Mouse (Mus musculus): Measurements from ENCODE around the gene Alox12. TPM values are rescaled to one million over a fixed set of nuclear protein-coding genes. Genes with fewer than 3 reads are reported as not detected.

The Alox12 gene
- polyA plus RNA-seq (2015; fragmentation: Nextera tagmentation; extraction: Ambion mirVana) = 6.9 and 7.8 TPM in 2 replicates

- no peaks in the 10 kb centered on the region for H3K36me3 ChIP-seq (ENCODE audit: control insufficient read depth, insufficient read depth, low read length)
- peaks cover 7% of the 10 kb centered on the region; the same call in 1 of the 2 replicates for H3K4me1 ChIP-seq (replicated peaks; ENCODE audit: control insufficient read depth, insufficient read depth, low read length)
- H3K9me3 ChIP-seq (ENCODE audit: control insufficient read depth, low read length) = no peaks in the 10 kb centered on the region
- H3K9ac ChIP-seq (ENCODE audit: low read length) = peak within 1 kb of the TSS; percentile 52
- no peak within 1 kb of the TSS for H3K27ac ChIP-seq (ENCODE audit: low read length)
- H3K4me3 ChIP-seq (ENCODE audit: low read length) = peak within 1 kb of the TSS; percentile 39
- WGBS = 3% methylated on average over 25 of the region's 25 CpGs
- peak within 1 kb of the TSS; percentile 53 for H3K4me2 ChIP-seq (ENCODE audit: low read depth, low read length)
- H3K27me3 ChIP-seq (ENCODE audit: control insufficient read depth, insufficient read depth, low read depth, low read length) = peaks cover 30% of the 10 kb centered on the region
- peak; percentile 74 for ATAC-seq (ENCODE audit: low read depth)
Observed at GRCm38 (mm10) chr11:70254931-70255531, at the start of gene Alox12. Alox12 (minus strand) TSS chr11:70255353.

- no peaks in the 10 kb centered on the region for H3K9me3 ChIP-seq (ENCODE audit: control insufficient read depth, low read length)
- no peaks in the 10 kb centered on the region for H3K36me3 ChIP-seq (ENCODE audit: control insufficient read depth, insufficient read depth, low read length)
- H3K9ac ChIP-seq (ENCODE audit: low read length) = no peak overlapping the region
- WGBS = 57% methylated on average over 4 of the region's 4 CpGs
- peak; percentile 36 for ATAC-seq (ENCODE audit: low read depth)
- H3K27ac ChIP-seq (ENCODE audit: low read length) = peak overlapping the region; percentile 63
- no peaks in the 10 kb centered on the region for H3K4me1 ChIP-seq (replicated peaks; ENCODE audit: control insufficient read depth, insufficient read depth, low read length)
- no peaks in the 10 kb centered on the region for H3K27me3 ChIP-seq (ENCODE audit: control insufficient read depth, insufficient read depth, low read depth, low read length)
- no peak overlapping the region for H3K4me3 ChIP-seq (ENCODE audit: low read length)
- H3K4me2 ChIP-seq (ENCODE audit: low read depth, low read length) = 0 out of 2 replicates have a peak overlapping the region, but pooled peaks have one; percentile 8
Observed at GRCm38 (mm10) chr11:70302293-70302692, 47.1 kb upstream of the Alox12 start.

GRCm38 (mm10) chr11:70297836-70298454, 42.8 kb upstream of the Alox12 start:
- Histone ChIP-seq H3K27me3 (ENCODE audit: control insufficient read depth, insufficient read depth, low read depth, low read length) (no peaks in the 10 kb centered on the region), H3K4me1 (replicated peaks; ENCODE audit: control insufficient read depth, insufficient read depth, low read length) (no peaks in the 10 kb centered on the region), H3K9ac (ENCODE audit: low read length) (no peak overlapping the region), H3K4me3 (ENCODE audit: low read length) (no peak overlapping the region), H3K27ac (ENCODE audit: low read length) (peak overlapping the region; percentile 62), H3K4me2 (ENCODE audit: low read depth, low read length) (no peak overlapping the region), H3K36me3 (ENCODE audit: control insufficient read depth, insufficient read depth, low read length) (no peaks in the 10 kb centered on the region), H3K9me3 (ENCODE audit: control insufficient read depth, low read length) (no peaks in the 10 kb centered on the region)
- WGBS = 20% methylated on average over 12 of the region's 12 CpGs
- ATAC-seq (ENCODE audit: low read depth) = peak; percentile 82

DNA sequence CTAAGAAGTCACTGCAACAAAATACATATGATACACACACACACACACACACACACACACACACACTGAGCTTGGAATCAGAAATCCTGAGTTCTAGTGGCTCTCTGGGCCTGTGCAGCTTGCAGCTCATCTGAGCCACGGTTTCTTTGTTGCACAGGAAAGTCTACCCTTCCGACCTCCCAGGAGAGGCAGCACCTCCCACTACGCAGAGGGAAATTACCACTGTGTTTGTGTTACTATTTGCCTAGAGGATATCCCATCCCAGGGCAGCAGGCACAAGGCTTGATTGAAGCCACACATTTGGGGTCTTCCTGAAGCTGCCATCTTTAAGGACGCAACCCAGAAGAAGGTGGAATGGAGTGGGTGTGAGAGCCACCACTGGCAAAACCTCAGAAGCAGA, 42.3 kb upstream of the Alox12 start:
- no peak overlapping the region for H3K9ac ChIP-seq (ENCODE audit: low read length)
- H3K4me3 ChIP-seq (ENCODE audit: low read length) = no peak overlapping the region
- H3K36me3 ChIP-seq (ENCODE audit: control insufficient read depth, insufficient read depth, low read length) = no peaks in the 10 kb centered on the region
- no peak overlapping the region for H3K4me2 ChIP-seq (ENCODE audit: low read depth, low read length)
- 29% methylated on average over 4 of the region's 4 CpGs for WGBS
- peak; percentile 76 for ATAC-seq (ENCODE audit: low read depth)
- peak overlapping the region; percentile 62 for H3K27ac ChIP-seq (ENCODE audit: low read length)
- H3K4me1 ChIP-seq (replicated peaks; ENCODE audit: control insufficient read depth, insufficient read depth, low read length) = no peaks in the 10 kb centered on the region
- H3K9me3 ChIP-seq (ENCODE audit: control insufficient read depth, low read length) = no peaks in the 10 kb centered on the region
- no peaks in the 10 kb centered on the region for H3K27me3 ChIP-seq (ENCODE audit: control insufficient read depth, insufficient read depth, low read depth, low read length)

GRCm38 (mm10) chr11:70293881-70294280, 38.7 kb upstream of the Alox12 start:
- ATAC-seq (ENCODE audit: low read depth) = no peak
- 84% methylated on average over 6 of the region's 6 CpGs for WGBS

DNA sequence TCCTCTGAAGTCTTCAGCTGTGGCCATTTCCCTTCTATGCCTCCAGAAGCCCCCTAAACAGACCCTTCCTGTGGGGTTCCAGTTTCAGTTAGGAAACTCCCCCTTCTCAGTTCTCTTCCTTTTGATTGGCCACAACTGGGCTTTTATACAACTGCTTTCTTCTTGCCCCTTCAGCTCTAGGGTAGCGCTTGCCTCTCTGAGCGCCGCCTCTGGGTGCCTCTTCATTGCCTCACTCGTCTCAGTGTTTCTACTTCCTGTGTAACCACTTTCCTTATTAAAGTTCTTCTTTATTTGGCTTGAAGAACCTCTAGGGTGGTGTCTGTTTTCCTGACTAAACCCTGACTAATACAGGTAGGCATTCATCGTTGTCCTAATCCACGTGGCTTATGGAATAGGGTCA, 36.1 kb upstream of the Alox12 start:
- Histone ChIP-seq H3K4me1 (replicated peaks; ENCODE audit: control insufficient read depth, insufficient read depth, low read length) (peaks cover 4% of the 10 kb centered on the region), H3K27me3 (ENCODE audit: control insufficient read depth, insufficient read depth, low read depth, low read length) (no peaks in the 10 kb centered on the region), H3K36me3 (ENCODE audit: control insufficient read depth, insufficient read depth, low read length) (no peaks in the 10 kb centered on the region), H3K4me3 (ENCODE audit: low read length) (no peak overlapping the region), H3K9ac (ENCODE audit: low read length) (no peak overlapping the region), H3K9me3 (ENCODE audit: control insufficient read depth, low read length) (no peaks in the 10 kb centered on the region), H3K27ac (ENCODE audit: low read length) (no peak overlapping the region), H3K4me2 (ENCODE audit: low read depth, low read length) (no peak overlapping the region)
- ATAC-seq (ENCODE audit: low read depth) = no peak
- WGBS = 77% methylated on average over 6 of the region's 6 CpGs

More at GRCm38 (mm10) chr11:70293881-70294280, 38.7 kb upstream of the Alox12 start:
- Histone ChIP-seq H3K27me3 (ENCODE audit: control insufficient read depth, insufficient read depth, low read depth, low read length) (no peaks in the 10 kb centered on the region), H3K36me3 (ENCODE audit: control insufficient read depth, insufficient read depth, low read length) (no peaks in the 10 kb centered on the region), H3K27ac (ENCODE audit: low read length) (no peak overlapping the region), H3K4me1 (replicated peaks; ENCODE audit: control insufficient read depth, insufficient read depth, low read length) (peaks cover 4% of the 10 kb centered on the region), H3K4me3 (ENCODE audit: low read length) (no peak overlapping the region), H3K9me3 (ENCODE audit: control insufficient read depth, low read length) (no peaks in the 10 kb centered on the region), H3K4me2 (ENCODE audit: low read depth, low read length) (no peak overlapping the region), H3K9ac (ENCODE audit: low read length) (no peak overlapping the region)

GRCm38 (mm10) chr11:70289236-70289635, 34.1 kb upstream of the Alox12 start:
- peak overlapping the region; percentile 18; the same call in 1 of the 2 replicates for H3K27ac ChIP-seq (ENCODE audit: low read length)
- no peak overlapping the region for H3K4me2 ChIP-seq (ENCODE audit: low read depth, low read length)
- no peaks in the 10 kb centered on the region for H3K27me3 ChIP-seq (ENCODE audit: control insufficient read depth, insufficient read depth, low read depth, low read length)
- no peak overlapping the region for H3K4me3 ChIP-seq (ENCODE audit: low read length)
- 30% methylated on average over 6 of the region's 6 CpGs for WGBS
- no peaks in the 10 kb centered on the region for H3K36me3 ChIP-seq (ENCODE audit: control insufficient read depth, insufficient read depth, low read length)
- H3K4me1 ChIP-seq (replicated peaks; ENCODE audit: control insufficient read depth, insufficient read depth, low read length) = peaks cover 4% of the 10 kb centered on the region
- no peak overlapping the region for H3K9ac ChIP-seq (ENCODE audit: low read length)
- H3K9me3 ChIP-seq (ENCODE audit: control insufficient read depth, low read length) = no peaks in the 10 kb centered on the region
- no peak for ATAC-seq (ENCODE audit: low read depth)

DNA sequence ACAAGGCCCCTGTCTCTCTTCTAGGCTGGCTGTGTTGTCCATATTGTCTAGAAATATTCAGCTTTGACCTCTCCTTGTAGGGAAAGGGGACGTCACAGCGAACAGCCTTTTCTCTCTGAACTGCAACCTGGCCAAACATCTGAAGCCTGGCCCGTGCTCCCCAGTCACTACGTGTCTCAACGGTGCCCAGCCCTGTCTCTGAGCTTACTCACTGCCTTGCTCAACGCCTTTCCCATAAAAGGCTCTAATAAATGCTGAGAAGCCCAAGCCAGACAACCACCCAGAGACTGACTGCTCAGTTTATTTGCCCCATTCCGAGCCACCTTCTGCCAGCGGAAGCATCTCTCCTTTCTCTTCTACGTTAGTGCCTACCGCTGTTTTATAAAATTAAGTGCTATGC, 32.9 kb upstream of the Alox12 start:
- Histone ChIP-seq H3K27me3 (ENCODE audit: control insufficient read depth, insufficient read depth, low read depth, low read length) (no peaks in the 10 kb centered on the region), H3K4me3 (ENCODE audit: low read length) (no peak overlapping the region), H3K4me2 (ENCODE audit: low read depth, low read length) (no peak overlapping the region), H3K9me3 (ENCODE audit: control insufficient read depth, low read length) (no peaks in the 10 kb centered on the region), H3K36me3 (ENCODE audit: control insufficient read depth, insufficient read depth, low read length) (no peaks in the 10 kb centered on the region), H3K4me1 (replicated peaks; ENCODE audit: control insufficient read depth, insufficient read depth, low read length) (peaks cover 4% of the 10 kb centered on the region), H3K9ac (ENCODE audit: low read length) (no peak overlapping the region), H3K27ac (ENCODE audit: low read length) (no peak overlapping the region)
- ATAC-seq (ENCODE audit: low read depth) = no peak
- WGBS = 71% methylated on average over 10 of the region's 10 CpGs

DNA sequence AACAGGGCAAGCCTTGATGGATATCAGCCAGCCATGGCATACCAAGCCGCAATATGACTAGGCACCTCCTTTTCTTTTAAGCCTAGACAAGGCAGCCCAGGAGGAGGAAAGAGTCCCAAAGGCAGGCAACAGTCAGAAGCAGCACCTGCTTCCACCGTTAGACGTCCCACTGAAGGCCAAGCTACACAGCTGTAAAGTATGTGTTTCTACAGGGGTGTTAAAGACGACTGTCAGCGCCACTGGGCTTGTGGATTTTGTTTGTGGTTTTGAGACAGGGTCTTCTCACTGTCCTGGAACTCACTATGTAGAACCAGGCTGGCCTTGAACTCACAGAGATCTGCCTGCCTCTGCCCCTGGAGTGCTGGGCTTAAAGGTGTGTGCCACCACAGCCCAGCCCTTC, 30.5 kb upstream of the Alox12 start:
- H3K9me3 ChIP-seq (ENCODE audit: control insufficient read depth, low read length) = no peaks in the 10 kb centered on the region
- H3K4me3 ChIP-seq (ENCODE audit: low read length) = no peak overlapping the region

More for the DNA sequence above, 30.5 kb upstream of the Alox12 start:
- Histone ChIP-seq H3K4me2 (ENCODE audit: low read depth, low read length) (no peak overlapping the region), H3K4me1 (replicated peaks; ENCODE audit: control insufficient read depth, insufficient read depth, low read length) (peaks cover 4% of the 10 kb centered on the region), H3K36me3 (ENCODE audit: control insufficient read depth, insufficient read depth, low read length) (no peaks in the 10 kb centered on the region), H3K9ac (ENCODE audit: low read length) (no peak overlapping the region), H3K27ac (ENCODE audit: low read length) (no peak overlapping the region), H3K27me3 (ENCODE audit: control insufficient read depth, insufficient read depth, low read depth, low read length) (no peaks in the 10 kb centered on the region)
- no peak for ATAC-seq (ENCODE audit: low read depth)
- WGBS = 50% methylated on average over 5 of the region's 5 CpGs
